8 mouse cellular contexts compared by ENCODE assay signal in the genomic region with DNA sequence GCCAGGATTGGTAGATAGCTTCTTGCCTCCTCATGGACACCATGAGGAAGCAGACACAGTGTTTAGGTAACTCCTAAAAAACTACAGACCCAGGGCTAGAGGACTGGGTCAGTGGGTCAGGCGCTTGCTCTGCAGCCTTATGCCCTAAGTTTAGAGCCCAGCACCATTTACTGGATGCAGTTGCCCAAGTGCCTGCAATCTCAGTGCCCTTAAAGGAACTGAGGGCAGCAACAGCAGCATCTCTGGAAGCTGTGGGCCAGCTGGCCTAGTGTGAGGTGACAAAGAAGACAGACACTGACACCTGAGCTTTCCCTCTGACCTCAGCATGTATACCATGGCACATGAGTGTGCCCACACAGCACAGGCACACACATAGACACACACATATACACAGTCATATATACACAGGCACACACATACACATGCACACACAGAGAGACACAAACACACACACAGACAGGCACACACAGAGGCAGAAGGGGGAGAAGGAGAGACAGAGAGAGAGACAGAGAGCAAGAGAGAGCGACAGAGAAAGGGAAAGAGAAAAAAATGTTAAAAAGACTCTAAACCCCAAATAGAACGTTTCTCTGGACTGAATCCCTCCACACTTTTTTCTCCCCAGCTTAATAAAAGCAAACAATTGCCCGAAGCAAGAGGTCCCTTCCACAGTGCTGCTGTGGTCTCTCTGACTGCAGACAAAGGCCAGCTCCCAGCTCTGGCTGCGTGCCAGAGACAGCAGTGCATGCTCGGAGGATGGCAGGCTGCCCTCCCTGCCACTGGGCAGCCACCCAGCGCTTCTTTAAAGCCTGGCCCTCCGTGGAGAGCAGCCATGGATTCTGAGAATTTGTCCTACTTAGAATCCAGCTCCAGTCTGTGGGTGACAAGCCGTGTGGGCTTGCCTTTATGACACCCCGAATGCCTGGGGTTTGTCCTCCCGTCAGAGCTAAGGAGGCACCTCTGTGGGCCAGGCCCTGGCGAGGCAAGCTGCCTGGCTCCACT.
DNase-seq lines count a peak whose midpoint lies in the region; ATAC-seq lines count a peak whose summit lies in the region.

No protein-coding gene starts in this region.

- no peak overlapping the region for H3K9ac ChIP-seq in kidney, embryonic 16.5 days (replicated peaks; ENCODE audit: low read length)
- no peak overlapping the region for H3K9ac ChIP-seq in lung, embryonic 15.5 days

- no peaks in the 10 kb centered on the region for H3K27me3 ChIP-seq in kidney, embryonic 16.5 days (ENCODE audit: insufficient read depth, low read length)
- peaks cover 9% of the 10 kb centered on the region; the same call in 1 of the 2 replicates for H3K27me3 ChIP-seq in lung, embryonic 15.5 days

- WGBS in kidney, embryonic 16.5 days = 42% methylated on average over 12 of the region's 12 CpGs
- WGBS in lung, embryonic 15.5 days = 33% methylated on average over 12 of the region's 12 CpGs

- ATAC-seq in kidney, embryonic 16.5 days (ENCODE audit: low FRiP score, low TSS enrichment) = no peak
- peak; percentile 82 for ATAC-seq in lung, embryonic 15.5 days (ENCODE audit: borderline replicate concordance, extremely low read depth, low FRiP score, low TSS enrichment)

- no peak overlapping the region for H3K27ac ChIP-seq in kidney, embryonic 16.5 days (ENCODE audit: low read length)
- peak overlapping the region; percentile 9; the same call in 1 of the 2 replicates for H3K27ac ChIP-seq in lung, embryonic 15.5 days

- H3K4me3 ChIP-seq in kidney, embryonic 16.5 days (ENCODE audit: low read length) = no peak overlapping the region
- no peak overlapping the region for H3K4me3 ChIP-seq in lung, embryonic 15.5 days

- DNase-seq in kidney, adult 11 months = peak; percentile 59
- peak; percentile 13 for DNase-seq in fat pad, adult 2 months (ENCODE audit: extremely low read depth, low read depth, low spot score)
- peak; percentile 53 to 75 for DNase-seq in heart, adult 9 months (ENCODE audit: low spot score in 2 of 2)
- DNase-seq in kidney, postnatal 14 days = peak; percentile 83
- DNase-seq in retina, postnatal 1 day = peak; percentile 91
- no peak for DNase-seq in T-cell, adult 2 months (ENCODE audit: low spot score)

- no peaks in the 10 kb centered on the region for H3K9me3 ChIP-seq in kidney, embryonic 16.5 days (ENCODE audit: low read length)
- no peaks in the 10 kb centered on the region for H3K9me3 ChIP-seq in lung, embryonic 15.5 days

- no peak overlapping the region for H3K4me2 ChIP-seq in kidney, embryonic 16.5 days (replicated peaks; ENCODE audit: low read depth, low read length)
- H3K4me2 ChIP-seq in lung, embryonic 15.5 days = no peak overlapping the region

- peaks cover 6% of the 10 kb centered on the region; the same call in 1 of the 2 replicates for H3K4me1 ChIP-seq in kidney, embryonic 16.5 days (ENCODE audit: insufficient read depth, low read length)
- peaks cover 8% of the 10 kb centered on the region for H3K4me1 ChIP-seq in lung, embryonic 15.5 days

- no peaks in the 10 kb centered on the region for H3K36me3 ChIP-seq in kidney, embryonic 16.5 days (ENCODE audit: insufficient read depth, low read length)
- H3K36me3 ChIP-seq in lung, embryonic 15.5 days = no peaks in the 10 kb centered on the region
